Mouse (Mus musculus): ENCODE measurements around the gene Myt1.

DNA sequence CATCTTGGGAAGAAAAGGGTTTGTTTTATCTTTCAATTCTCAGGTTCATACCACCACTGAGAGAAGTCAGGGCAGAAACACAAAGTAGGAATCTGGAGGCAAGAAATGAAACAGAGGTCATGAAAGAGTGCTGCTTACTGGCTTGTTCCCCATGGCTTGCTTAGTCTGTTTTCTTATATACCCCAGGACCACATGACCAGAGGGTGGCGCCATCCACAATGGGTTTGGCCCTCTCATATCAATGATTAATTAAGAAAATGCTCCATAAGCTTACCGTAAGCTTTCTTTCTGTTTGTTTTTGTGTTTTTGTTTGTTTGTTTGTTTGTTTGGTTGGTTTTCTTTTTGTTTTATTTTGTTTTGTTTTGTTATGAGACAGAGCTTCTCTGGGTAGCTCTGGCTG, 14.6 kb downstream of the Myt1 start:
- TF ChIP-seq HCFC1 (IDR thresholded peaks at IDR 0.05; ENCODE audit: borderline replicate concordance, insufficient read depth, low read length) (no peak), MAFK (IDR thresholded peaks at IDR 0.05; ENCODE audit: insufficient read depth, low read depth, low read length) (no peak), ZNF384 (IDR thresholded peaks at IDR 0.05; ENCODE audit: low read depth, low read length) (no peak), ZC3H11A (IDR thresholded peaks at IDR 0.05; ENCODE audit: borderline replicate concordance, low read depth, low read length) (no peak), CHD2 (IDR thresholded peaks at IDR 0.05; ENCODE audit: low read depth, low read length) (no peak)

Measured in ES-E14 (cell line).